8 mouse cellular contexts compared by ENCODE assay signal in genomic region chr4:147940111-147940510, GRCm38 (mm10). TPM values are rescaled to one million over a fixed set of nuclear protein-coding genes. Genes with fewer than 3 reads are reported as not detected.
DNase-seq lines count a peak whose midpoint lies in the region; ATAC-seq lines count a peak whose summit lies in the region.

No protein-coding gene starts in this region.

- peak; percentile 31; the same call in 1 of the 2 replicates for ATAC-seq in frontal cortex, adult (ENCODE audit: low TSS enrichment)
- no peak for ATAC-seq in erythroid progenitor cell, adult 5-6 weeks (replicated peaks; ENCODE audit: low FRiP score, poor library complexity, severe bottlenecking)

- no peak for DNase-seq in frontal cortex, postnatal 10 days (ENCODE audit: low spot score in 2 of 2)
- DNase-seq in retina, postnatal 1 day = peak; percentile 63
- no peak for DNase-seq in retina, embryonic 14.5 days (ENCODE audit: low spot score)
- DNase-seq in kidney, postnatal 4 days = peak; percentile 32 to 41
- DNase-seq in skeletal muscle tissue, adult 2 months (ENCODE audit: low read depth, low spot score) = peak; percentile 43
- no peak for DNase-seq in cerebellum, adult 11-12 months

RNA-seq across cellular contexts. Expression of gene 2510039O18Rik, which starts 0.6 kb away (rescaled TPM):
- 19.3 and 20.5 TPM in 2 replicates for total RNA-seq in erythroid progenitor cell, adult 5-6 weeks (2015; ENCODE audit: low replicate concordance)
- total RNA-seq in erythroid progenitor cell, adult 5-6 weeks (2017; ENCODE audit: low replicate concordance) = 17.7 and 18.9 TPM in 2 replicates

RNA-seq across cellular contexts. Expression of gene Plod1, which starts 3.5 kb away (rescaled TPM):
- 3.6 and 5.9 TPM in 2 replicates for total RNA-seq in erythroid progenitor cell, adult 5-6 weeks (2015; ENCODE audit: low replicate concordance)
- 4.8 and 5.5 TPM in 2 replicates for total RNA-seq in erythroid progenitor cell, adult 5-6 weeks (2017; ENCODE audit: low replicate concordance)

RNA-seq across cellular contexts. Expression of gene Mfn2, which starts 35.6 kb away (rescaled TPM):
- total RNA-seq in erythroid progenitor cell, adult 5-6 weeks (2015; ENCODE audit: low replicate concordance) = 15.1 and 18.0 TPM in 2 replicates
- 6.8 and 17.8 TPM in 2 replicates for total RNA-seq in erythroid progenitor cell, adult 5-6 weeks (2017; ENCODE audit: low replicate concordance)

RNA-seq across cellular contexts. Expression of gene Nppb, which starts 45.5 kb away (rescaled TPM):
- total RNA-seq in erythroid progenitor cell, adult 5-6 weeks (2015; ENCODE audit: low replicate concordance) = not detected in 2 replicates
- not detected in 2 replicates for total RNA-seq in erythroid progenitor cell, adult 5-6 weeks (2017; ENCODE audit: low replicate concordance)

Comparison
In these comparisons a context has a peak if more than half of its experiments do, and no peak if none do; other contexts are left out.
1. DNase-seq: peak in retina, postnatal 1 day (single experiment), kidney, postnatal 4 days (2 of 2) and skeletal muscle tissue, adult 2 months (single experiment); none in frontal cortex, postnatal 10 days (0 of 2), retina, embryonic 14.5 days (single experiment) and cerebellum, adult 11-12 months (single experiment).